Mouse (Mus musculus) frontal cortex, postnatal 25 days (tissue): ENCODE measurements at regions not wholly inside any gene's neighbourhood (a gene's known extent, or its start where the extent isn't known, plus 50 kb on each side); places are given as distances from the start of the nearest gene placed in this dataset.

Source experiments
- DNase-seq, 2 experiments: peaks; one replicate each; pipeline ENCODE4 v3.0.0; 2022; ENCODE audit warnings: low spot score in 2 of 2

DNA sequence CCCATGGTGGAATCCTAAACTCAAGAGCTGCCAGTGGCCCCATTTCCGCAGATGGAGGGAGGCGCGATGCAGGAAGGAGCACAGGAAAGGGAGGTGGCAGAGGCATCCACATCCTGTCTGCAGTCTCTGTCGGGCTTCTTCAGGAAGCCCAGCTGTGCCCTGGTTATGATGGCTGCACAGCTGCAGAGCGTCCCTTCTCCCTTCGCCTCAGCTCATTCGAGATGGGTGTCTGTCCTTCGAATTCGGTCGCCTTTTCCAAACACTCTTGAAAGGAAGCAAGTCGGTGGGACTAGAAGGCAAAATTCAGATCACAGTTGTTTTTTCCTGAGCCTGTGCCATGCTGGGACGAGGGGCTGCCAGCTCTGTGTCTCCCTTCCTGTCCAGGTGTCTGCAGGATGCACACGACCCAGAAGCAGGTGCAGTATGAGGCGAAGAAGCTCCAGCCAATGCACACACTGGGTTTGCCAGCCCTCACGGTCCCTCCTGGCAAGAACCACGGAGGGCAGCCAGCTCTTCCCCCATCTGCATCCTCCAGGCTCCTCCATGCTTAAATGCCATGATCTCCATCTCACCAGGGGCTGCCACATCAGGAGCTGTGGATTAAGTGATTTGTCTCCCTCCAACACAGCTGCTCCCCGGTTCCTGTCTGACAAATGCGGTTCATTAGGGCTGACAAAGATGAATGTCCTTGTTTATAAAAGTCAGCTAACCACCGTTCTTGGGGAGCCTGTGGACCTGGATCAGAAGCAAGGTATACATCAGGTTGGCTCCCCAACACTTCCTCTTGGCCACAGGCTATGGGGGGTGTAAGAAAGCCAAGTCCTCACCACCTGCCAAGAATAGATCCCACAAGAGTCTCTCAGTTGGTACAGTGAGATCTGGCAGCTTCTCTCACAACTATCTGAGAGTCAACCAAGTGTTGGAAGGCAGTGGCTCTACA, 79.3 kb upstream of the Wscd1 start:
- no peak for DNase-seq

DNA sequence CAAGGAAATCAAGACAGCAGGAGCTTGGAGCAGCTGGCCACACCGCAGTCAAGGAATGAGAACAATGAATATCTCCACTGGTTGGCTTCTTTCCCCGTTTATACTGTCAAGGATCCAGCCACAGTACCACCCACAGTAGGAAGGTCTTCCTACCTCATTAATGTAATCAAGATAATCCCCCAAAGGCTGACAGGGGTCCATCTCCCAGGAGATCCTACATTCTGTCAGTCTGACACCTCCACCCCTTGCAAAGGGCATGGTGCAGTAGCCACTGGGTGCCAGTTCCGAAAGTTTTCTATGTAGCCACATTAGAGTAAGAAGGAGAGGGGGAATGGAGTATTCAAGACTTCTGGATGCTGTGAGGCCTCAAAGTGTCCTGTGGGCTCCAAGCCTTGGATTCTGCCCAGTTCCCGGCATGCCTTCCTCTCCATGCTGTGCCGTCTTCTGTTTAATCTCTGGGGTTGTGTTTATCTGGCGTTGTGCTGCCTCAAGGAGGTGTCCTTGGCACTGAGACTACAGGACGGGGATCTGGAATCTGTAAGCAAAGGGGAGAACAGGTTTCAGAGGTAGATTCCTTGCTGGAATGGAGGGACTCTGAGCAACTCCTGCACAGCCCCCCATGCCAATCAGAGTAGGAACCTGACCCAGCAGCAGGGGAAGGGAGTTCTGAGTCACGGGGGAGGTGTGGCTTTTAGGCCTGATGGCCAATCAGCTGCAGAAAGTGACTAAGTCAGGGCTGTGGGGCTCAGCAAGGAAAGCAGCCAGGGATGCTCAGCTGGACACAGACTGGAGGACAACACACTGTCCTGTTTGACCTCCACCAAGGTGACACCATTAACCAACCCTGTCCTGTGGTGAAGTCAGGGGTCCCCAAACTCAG, 77.3 kb upstream of the Wscd1 start:
- DNase-seq: no peak

DNA sequence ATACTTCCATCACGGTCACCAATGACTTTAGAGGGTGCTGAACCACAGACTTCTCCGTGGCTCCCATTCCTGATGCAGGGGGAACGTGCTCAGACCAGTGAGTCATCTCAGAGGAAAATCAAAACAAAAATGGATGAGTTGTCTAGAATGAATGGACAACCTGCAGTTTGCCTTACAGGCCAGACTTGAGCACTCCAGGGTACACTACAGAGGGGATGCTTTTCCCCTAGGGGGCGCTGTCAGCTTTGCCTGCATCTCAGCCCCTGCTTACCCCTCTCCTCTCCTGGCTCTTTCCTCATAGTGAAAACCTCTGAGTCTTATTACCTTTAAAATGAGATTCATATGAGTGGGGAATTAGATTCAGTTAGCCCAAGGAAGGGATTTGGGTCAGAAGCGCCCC, 75.4 kb upstream of the Wscd1 start:
- DNase-seq: peak; percentile 59 to 67

DNA sequence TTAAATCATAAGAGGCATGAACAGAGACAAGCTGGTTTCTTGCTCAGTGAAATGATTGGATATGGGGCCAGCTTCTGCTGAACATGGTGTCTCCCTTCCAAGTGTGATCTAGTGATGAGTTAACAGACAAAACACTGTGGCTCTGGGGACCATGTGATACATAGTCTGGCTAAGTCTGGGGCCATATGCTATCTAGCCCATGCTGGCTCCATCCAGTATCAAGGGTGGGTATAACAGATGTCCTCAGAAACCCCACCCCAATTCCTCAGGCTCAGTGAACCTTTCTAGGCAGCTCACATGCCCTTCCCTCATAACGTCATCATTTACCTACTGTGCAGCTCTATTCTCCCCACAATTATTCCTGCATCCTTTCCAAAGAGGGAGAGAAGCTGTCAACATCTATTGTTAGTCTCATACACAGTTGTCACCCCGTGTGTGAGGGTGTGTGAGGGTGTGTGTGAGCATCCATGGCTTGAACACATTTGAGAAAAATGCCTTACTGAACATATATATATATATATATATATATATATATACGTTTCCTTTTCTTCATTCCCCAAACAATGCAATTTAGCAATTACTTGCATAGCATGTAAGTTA, 73.9 kb upstream of the Wscd1 start:
- DNase-seq: no peak

DNA sequence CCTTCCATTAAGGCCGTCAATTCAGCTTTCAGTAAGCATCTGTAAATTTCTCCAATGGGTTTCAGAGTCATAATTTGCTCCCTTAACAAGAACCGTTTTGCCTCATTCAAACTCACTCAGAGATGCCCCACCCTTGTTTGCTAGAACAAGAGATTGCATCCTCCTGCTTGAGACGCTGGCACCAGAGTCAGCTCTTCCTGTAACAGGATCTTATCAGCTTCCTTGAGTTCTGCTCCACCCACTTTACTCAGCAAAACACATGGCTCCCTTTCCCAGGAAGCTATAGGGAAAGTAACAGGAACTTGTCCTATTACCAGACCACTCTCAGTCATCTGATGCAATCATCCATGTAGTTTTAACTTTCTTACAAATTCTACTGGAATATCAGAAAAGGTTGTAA, 52.7 kb upstream of the Wscd1 start:
- DNase-seq: no peak

DNA sequence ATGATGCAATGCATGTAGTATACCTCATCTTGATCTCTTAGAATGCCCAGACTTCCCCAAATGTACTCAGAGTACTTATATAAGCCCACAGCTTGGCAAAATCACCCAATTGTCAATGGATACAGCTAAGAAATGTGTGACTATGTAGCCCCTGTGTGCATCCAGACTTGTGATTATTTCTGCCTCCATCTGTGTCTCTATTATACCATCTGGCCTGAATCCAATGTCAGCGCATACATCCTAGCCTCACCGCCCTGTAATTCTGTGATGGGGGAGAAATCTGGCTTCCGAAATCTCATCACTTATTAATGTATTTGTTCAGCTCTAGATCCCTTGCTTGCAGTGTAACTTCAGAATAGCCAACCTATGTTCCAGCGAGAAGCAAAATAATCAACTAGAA, 50.9 kb upstream of the Wscd1 start:
- DNase-seq: no peak
